Mouse (Mus musculus): ENCODE results near the gene Asic2.

Gene Asic2

DNA sequence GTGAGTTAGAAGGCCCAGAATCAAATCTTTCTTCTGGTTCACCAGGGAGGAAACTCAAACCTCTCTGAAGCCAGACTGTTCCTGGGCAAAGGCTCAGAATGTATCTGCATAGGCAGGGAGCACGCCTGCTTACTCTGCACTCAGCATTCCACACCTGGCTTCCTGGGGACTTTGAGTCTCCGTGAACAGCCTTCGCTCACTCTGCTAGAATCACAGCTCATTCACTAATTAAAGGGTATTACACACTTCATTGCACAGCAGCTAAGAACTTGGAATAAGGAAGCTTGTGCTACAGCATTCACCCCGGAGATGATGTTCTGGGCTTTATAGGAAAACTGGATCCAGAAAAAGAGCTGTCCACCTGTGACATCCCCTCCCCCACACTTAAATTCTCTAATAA, 3.7 kb downstream of the Asic2 start:
- no peak for DNase-seq (ENCODE audit: low read depth, low spot score)

DNA sequence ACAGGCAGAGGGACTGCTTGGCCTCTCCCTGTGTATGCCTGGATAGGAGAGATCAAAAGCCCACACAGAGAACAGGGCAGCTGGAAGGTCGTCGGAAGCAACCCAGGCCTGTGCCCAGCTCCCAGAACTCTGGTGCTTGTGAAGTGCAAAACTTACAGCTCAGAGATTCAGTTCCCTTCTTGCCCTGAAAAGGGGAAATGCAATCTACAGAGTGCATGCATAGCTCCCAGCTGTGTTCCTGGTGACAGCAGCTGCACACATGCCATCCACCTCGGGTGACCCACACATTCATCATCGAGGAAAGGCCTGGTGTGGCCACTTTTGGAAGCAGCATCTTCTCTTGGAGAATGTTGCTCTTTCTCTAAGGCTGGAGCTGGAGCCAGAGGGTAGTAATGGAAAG, 13.9 kb downstream of the Asic2 start:
- DNase-seq (ENCODE audit: low read depth, low spot score): no peak

DNA sequence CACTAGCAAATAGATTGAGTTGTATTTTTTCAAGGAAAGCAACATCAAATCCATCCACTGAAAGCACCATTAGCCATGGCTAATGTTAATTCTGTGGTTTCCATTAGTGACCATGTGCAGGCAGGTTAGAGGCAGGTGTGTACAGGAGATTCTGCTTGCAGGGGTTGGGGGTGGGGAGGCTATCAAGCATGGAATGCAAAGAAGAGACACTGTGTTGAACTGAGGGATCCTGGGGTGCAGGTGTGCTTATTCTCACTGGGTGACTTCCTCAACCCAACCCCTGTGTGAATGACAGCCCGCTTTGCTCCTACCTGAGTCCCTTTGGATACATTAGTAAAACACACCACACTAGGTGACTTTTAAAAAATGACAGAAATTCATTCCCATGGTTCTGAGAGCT, 20.2 kb downstream of the Asic2 start:
- no peak for DNase-seq (ENCODE audit: low read depth, low spot score)

DNA sequence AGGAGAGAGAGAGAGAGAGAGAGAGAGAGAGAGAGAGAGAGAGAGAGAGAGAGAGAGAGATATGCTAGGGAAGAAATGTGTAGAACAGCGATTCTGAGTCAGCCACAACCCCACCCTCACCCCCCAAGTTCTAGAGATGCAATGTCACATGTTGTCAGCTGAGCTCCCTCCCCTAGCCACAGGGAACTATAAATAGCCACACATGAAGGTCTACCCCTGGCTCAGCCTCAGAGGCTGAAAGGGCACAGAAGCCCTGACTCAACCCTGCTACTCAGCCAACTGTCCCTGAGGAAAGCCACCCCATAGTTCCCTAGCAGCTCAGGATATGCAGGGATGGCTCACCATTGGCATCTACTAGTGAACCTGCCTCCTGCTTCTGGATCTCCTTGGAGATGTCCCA, 26.1 kb downstream of the Asic2 start:
- no peak for DNase-seq (ENCODE audit: low read depth, low spot score)

DNA sequence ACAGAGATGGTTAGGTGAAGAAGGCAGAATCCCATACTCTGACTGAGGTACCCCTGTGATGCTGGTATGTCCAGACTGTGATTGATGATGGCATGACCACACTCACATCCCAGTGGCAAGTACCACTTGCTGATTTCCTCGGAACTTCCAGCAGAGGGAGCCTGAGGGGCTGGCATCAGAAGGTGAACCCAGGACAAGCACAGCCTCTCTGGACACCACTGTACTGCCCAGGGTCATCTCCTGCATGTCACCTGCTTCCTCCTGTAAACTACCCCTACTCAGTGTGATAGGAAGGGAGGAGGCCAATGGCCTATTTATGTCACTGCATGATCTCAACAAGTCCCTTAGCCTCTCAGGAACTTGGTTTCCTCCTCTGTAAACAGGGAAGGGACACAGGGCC, 27.3 kb downstream of the Asic2 start:
- no peak for DNase-seq (ENCODE audit: low read depth, low spot score)

DNA sequence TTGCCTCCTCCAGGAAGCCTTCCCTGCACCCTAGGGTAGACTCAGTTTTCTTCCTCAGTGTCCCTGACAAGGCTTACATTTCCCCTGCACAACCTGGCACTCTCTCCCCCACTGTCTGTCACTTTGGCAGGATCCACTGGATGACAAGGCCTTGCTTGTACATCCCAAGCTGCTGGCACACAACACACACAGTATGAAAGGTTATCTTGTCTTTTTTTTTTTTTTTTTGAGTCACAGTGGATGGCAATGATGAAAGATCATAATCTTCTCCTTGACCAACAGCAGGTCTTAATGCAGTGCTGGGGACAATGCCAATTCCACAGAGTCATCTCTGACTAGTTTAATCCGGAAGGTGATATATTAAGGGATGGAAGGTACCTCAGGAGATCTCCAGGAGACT, 30.7 kb downstream of the Asic2 start:
- DNase-seq (ENCODE audit: low read depth, low spot score): no peak

DNA sequence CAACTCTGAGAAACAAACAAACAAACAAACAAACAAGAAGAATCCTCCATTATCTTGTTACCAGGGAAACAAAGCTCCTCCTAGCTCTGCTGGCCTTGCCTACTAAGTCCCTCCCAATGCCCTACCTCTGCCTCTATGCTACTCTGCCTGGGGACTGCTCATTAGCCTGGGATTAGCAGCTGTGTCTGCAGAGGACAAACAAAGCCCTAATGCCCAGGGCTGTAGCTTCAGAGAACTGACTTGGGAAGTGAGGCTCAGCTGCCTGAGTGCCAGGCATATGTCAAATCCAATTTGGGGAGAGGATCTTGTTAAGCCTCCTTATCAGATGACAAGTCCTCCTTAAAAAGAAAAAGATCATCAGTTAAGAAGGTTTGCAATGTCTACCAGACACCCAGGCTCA, 41.9 kb downstream of the Asic2 start:
- DNase-seq (ENCODE audit: low read depth, low spot score): no peak

DNA sequence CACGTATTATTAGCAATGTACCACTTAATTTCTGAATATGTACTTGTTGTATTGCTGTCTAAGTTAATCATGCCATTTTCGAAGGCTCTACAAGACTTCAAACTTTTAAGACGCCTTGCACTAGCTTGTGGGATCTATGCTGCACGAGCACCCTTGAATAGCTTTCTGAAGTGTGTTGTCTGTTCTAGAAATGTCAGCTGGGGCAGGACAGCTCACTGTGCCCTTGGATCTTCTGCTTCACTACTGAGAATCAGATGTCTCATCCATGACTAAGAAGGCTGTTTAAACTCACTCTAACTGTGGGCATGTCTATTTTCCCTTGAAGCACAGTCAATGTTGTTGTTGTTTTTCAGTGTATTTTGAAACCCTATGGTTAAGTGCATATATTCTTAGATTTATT, 44.6 kb downstream of the Asic2 start:
- DNase-seq (ENCODE audit: low read depth, low spot score): no peak

DNA sequence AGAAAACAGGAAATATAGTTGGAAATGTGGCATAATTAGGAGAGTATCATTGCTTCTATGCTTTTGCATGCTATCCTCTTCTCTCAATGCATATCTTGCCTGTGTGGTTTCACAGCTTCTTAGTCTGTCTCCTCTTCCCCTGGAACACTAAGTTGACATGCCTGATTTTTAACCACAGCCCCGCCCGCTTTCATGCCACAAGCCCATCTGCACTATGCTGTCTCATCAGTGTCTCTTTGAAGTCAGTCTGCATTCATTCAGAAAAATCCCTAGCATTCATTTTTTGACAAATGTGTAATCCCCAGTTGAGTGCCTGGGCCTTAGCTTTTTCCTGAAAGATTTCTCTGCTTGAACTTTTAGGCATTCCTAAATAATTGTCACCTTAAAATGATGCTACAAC, 45.2 kb downstream of the Asic2 start:
- DNase-seq (ENCODE audit: low read depth, low spot score): no peak

DNA sequence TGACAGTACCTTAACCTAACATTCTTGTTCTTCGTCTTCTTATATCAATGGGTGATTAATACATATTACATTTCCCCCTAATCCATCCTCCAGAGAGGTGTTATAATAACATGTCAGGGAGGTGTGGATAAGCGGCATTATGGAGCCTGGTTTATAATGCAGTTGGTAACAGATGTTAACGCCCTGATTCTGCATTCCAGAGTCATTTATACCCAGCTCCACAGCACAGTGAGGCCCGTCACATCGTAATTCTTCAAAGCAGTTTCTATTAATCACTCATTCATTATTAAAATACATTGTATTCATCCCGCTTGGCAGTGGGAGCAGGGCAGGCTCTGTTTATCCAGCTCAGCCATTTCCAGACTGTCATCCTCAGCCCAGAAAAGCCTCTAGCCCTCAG, 52.8 kb downstream of the Asic2 start:
- DNase-seq (ENCODE audit: low read depth, low spot score): no peak

DNA sequence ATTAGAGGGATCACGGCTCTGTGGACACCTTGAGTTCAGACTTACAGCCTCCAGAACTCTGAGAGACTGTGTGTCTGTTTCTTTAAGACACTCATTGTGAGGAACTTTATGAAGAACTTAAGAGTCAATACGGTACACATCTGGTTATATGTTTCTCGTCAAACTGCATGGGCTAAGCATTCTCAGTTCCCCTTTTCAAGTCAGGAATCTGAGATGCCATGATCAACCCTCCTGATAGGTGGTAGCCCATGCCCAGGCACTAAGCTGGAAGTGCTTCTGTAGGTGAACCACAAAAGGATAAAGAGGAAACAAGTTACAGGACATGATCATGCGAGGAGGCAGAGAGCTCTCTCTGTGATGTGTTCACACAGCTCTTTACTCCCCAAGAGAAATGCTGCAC, 55.2 kb downstream of the Asic2 start:
- DNase-seq (ENCODE audit: low read depth, low spot score): no peak

DNA sequence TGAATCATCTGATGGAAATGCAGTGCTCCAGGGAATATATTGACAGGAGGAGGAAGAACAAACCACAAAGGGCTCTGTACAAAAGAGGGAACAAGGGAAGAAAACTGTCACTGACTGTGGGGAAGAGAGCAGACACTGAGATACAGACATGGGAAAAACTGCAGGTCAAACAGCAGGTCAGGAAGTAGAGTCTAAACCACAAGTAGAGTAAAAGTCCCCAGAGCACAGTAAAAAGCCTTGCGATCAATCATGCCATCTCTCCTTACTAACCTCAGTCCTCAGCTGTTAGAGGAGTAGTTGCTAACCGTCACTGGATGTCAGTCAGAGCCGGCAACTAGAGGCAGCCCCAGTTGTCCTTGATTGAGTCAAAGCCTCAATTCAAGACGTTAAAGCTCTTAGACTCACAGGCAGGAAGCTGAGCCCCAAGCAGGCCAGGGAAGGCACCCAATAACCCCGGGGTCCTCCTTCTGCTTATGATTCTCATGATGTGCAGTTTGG, 58.8 kb downstream of the Asic2 start:
- no peak for DNase-seq (ENCODE audit: low read depth, low spot score)

DNA sequence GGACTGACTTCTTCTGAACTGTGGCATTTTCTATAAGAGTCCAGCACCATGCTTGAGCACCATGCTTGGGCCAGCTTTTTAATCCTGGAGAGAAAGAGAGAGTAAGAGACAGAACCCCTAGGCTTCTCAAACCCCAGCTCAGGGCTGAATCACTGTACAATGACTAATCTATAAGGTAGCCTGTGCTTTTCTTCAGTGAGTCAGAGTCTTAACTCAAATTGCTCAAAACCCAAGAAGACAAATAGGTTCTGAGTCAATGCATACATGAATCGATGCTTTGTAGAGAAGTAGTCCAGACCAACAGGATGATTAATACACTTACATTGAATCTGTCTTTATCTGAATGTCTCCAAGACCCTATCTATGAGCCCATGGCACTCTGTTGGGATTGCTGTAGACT, 59.5 kb downstream of the Asic2 start:
- no peak for DNase-seq (ENCODE audit: low read depth, low spot score)

DNA sequence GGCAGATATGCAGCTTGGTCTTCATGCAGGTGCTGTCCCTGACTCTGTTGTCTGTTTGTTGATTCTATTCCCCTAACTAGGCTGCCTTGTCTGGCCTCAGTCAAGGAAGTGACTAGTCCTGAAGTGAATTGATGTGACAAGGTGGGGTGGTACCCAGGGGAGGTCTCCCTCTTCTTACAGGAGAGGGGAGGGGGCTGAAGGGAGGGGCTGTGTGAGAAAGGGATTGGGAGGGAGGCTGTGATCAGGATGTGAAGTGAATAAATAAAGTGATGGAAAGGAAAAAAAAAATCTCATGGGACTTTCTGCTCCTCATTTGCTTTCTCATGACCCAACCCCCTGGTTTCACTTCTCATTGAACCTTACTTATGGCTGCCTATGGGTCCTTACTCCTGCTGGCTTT, 65.9 kb downstream of the Asic2 start:
- no peak for DNase-seq (ENCODE audit: low read depth, low spot score)

DNA sequence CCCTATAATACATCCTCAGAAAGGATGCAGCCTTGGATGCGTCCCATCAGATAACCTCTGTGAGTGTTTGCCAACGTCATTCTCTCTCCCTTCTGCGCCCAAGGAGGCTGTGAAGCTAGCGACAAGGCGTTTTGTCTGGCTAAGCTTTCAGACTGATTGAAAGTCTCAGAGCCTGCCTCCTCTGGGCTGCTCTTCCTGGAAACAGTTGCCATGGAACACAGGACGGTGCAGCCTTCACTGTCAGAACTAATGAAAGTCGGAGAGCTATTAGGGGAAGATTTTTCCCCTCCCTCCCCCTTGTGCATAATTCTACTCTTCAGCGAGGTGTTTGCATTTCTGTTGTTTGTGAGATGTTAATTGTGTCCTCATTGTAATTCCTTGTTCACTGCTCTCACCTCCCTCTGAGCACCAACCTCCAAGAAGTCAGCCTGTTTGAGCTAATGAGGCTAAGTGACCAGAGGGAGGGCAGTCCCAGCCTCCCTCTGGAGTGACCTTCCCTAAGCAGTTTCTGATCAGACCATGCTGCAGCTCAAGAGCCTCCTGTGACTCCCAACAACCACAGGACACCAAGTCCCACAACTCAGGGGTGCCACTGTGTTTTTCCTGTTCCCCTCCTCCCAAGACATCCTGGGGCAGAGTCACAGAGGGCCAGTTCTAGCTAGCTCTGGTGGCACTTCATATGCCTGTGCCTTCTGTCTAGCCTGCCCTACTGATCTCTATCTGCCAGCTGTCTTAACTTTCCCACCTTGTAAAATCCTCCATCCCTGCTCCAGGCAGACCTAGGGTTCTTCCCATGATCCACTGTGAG, 70.5 kb downstream of the Asic2 start:
- DNase-seq (ENCODE audit: low read depth, low spot score): no peak

DNA sequence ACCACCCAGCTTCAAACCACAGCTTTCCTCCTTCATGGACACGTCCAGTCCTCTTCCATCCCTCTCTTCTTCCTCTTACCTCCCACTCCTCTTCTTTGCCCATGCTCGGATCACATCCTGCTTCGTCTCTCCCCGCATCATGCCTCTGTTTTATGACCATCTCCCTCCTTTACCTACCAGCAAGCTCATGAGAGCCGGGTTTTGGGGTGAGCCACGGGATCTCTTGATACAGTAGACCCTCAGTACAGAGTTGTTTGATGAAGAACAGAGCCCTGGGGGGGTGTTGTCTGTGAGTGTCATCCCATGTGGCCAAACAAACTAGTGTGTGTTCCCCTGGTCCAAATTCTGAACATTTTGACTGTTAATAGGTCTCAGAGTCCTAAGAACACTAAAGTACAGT, 71.7 kb downstream of the Asic2 start:
- DNase-seq (ENCODE audit: low read depth, low spot score): no peak

DNA sequence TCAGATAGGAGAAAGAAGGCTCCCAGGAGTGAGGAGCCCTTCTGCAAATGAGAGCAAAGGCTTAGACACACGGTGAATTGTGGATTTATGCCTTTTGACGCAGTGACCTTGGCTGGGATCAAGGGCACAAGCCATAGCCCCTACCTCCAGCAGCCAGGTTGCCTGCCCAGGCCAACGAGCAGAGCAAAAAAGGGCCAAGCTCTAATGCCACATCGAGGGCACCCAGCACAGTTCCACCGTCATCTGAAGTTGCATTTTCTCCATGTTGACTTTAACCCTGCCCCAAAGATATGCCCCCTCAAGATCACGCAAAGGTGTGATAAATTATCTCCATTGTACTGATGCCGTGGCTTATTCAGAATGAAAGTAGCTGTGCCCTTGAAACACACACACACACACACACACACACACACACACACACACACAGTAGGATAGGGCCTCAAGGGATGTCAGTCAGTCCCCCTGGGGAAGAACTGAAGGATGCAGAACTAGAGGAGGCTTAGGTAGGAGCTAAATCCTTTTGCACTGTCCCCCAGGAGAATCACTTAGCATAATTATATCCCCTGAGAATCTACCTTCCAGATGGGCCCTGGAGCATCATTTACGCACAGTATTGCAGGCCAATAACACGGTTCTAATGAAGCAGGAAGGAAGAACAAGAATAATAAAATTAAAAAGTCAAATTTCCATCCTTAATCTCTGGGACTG, 96.6 kb downstream of the Asic2 start:
- no peak for DNase-seq (ENCODE audit: low read depth, low spot score)

DNA sequence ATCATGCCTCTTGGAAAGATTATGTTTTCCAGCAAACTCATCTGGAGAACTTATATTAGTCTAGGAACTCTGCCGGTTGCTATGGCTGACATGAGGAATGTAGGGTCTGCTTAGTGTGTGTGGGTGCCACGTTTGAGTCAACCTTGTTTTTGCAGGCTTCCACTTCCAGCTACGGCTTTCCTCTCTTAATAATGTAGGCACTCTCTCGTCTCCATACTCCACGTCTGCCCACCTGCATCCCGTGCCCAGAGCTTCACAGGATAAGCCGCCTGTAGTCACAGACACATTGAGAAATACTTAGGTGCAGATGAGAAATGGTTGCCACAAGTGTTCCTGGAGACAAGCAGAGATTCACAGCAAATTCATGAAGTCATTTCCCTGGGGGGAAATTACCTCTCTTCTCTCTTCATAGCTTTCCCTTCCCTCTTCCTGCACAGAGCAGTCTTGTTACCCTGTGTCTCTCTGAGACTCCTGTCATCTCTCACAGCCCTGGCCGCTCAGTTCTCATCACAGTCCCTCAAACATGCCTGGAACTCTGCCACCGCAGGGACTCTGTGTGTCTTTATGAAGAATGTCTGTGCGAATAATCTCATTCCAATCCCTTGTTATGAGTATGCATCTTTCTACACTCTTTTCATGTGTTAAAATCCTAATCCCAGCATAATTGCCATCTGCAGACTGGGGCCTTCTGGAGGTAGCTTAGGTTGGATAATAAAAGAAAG, 102.4 kb downstream of the Asic2 start:
- DNase-seq (ENCODE audit: low read depth, low spot score): no peak

DNA sequence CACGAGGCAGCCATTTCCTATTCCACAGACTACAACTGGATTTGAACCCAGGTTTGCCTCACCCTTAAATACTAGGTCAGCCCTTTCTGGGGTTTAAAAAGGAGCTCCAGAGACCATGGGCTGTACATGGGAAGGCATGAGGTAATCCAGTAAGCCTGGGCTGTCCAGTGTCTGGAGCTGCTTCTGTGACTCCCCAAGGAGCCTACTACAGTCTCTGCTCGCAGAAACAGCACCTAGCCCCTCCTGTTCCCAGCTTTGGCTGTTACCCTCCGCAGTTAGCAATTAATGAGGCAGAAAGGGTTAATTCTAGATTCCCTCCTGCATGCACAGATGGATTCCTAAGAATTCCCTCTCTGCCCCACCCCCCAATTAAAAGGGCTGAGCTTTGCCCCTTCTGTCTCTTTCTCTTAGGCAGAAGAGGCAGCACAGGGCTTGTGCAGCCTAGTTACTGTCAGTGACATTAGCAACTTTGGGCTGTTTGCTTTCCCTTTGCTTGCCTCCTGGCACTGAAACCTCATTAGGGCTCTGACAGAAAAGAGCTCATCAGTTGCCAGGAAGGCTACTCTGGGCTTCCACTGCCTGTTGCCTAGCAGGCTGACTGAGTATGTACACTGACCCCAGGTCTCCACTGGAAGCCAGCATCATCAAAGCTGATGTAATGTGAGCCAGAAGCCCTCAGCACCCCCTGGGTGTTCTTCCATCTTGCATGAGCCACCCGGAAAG, 107.8 kb downstream of the Asic2 start, which contains the start of gene 5530401A14Rik:
Gene 5530401A14Rik, plus strand, starts transcription at position 424 of the 723 bp plus-strand sequence.
- no peak for DNase-seq (ENCODE audit: low read depth, low spot score)

DNA sequence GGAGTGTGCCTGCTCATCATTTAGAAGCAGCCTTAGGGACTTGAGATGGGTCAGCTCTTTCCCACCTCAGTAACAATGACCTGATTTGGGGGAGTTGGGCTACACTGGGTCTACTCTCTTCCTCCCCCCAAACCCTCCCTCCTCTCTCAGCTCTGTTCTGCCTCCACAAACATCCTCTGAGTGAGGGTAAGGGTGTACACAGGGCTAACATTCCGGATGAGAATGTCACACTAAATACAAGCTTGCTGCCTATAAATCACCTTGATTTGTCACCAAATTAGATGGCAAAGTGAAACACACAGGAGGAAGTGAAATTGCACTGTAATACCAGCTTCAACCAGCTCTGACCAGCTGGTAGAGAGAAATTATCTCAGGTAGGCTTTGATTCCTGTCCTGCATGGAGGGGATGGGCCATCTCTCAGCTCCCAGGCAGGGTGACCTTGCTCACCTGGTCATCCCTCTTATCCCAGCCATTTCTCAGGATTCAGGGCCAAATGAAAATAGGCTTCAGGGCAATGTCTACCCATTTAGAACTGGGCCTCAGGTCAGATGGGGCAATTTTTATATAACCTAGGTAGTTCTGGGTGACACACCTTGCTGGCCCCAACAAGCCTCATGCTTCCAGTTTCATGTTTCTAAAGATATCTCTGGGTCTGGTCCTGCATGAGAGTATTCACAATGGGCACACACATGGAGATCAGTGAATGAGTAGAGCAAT, 120.3 kb downstream of the Asic2 start:
- DNase-seq (ENCODE audit: low read depth, low spot score): no peak

DNA sequence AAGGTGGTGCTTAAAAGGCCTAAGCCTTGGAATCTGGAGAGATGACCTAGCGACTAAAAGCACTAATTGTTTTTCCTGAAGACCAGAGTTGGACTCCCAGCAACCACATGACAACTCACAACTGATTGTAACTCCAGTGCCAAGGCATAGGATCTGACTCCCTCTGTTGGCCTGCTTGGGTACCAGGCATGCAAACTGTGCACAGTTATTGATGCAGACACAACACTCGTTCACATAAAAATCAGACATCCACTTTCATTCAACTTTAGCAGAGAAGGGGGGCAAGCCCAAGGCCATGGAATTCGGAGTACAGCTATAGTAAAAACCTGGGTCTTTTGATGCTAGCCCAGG, 122.6 kb downstream of the Asic2 start:
- DNase-seq (ENCODE audit: low read depth, low spot score): no peak

All from CD4-positive helper T cell, adult 2 months (primary cell).